Comparison of ENCODE assay signal across 9 mouse cellular contexts in the genomic region with DNA sequence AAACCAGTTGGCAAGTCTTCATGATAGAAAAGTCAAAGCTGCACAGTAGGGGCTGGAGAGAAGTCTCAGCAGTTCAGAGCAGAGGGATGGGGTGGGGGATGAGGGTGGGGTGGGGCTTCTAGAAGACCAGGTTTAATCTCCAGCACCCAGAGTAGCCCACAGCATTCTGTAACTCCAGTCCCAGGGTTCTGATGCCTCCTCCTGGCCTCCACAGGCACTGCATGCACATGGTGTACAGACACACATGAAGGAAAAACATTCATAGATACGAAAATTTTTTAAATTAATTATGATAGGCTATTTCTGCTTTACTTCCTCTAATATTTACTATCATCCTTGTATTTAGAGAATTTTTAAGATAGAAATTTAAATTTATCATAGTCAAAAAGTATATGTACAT.
DNase-seq lines count a peak whose midpoint lies in the region; ATAC-seq lines count a peak whose summit lies in the region.
"Had no signal": no experiment of that assay in that cellular context is flagged by ENCODE, and none has a peak within 500 bp of the region (broad histone marks: within the 10 kb centered on the region; RNA-seq: fewer than 3 reads in every experiment).

No protein-coding gene starts in this region.

- no peaks in the 10 kb centered on the region for H3K9me3 ChIP-seq in forebrain, embryonic 10.5 days
- no peaks in the 10 kb centered on the region for H3K9me3 ChIP-seq in forebrain, embryonic 13.5 days (replicated peaks)
- no peaks in the 10 kb centered on the region for H3K9me3 ChIP-seq in midbrain, embryonic 11.5 days (ENCODE audit: control insufficient read depth, low read length)
- H3K9me3 ChIP-seq in midbrain, embryonic 10.5 days (replicated peaks) = no peaks in the 10 kb centered on the region
- H3K9me3 ChIP-seq: liver, embryonic 15.5 days had no signal

- peaks cover 24% of the 10 kb centered on the region for H3K36me3 ChIP-seq in forebrain, embryonic 10.5 days (replicated peaks)
- H3K36me3 ChIP-seq in forebrain, embryonic 13.5 days (ENCODE audit: poor library complexity, severe bottlenecking) = peaks cover 10% of the 10 kb centered on the region
- H3K36me3 ChIP-seq in midbrain, embryonic 11.5 days (ENCODE audit: control insufficient read depth, insufficient read depth, low read length) = no peaks in the 10 kb centered on the region
- peaks cover 11% of the 10 kb centered on the region for H3K36me3 ChIP-seq in midbrain, embryonic 10.5 days

- H3K4me2 ChIP-seq in forebrain, embryonic 13.5 days = no peak overlapping the region
- H3K4me2 ChIP-seq in midbrain, embryonic 11.5 days = no peak overlapping the region
- H3K4me2 ChIP-seq: liver, embryonic 15.5 days had no signal

- H3K27me3 ChIP-seq in forebrain, embryonic 10.5 days (ENCODE audit: poor library complexity, severe bottlenecking) = no peaks in the 10 kb centered on the region
- H3K27me3 ChIP-seq in forebrain, embryonic 13.5 days = no peaks in the 10 kb centered on the region
- no peaks in the 10 kb centered on the region for H3K27me3 ChIP-seq in midbrain, embryonic 11.5 days (ENCODE audit: control insufficient read depth, insufficient read depth, low read length)
- no peaks in the 10 kb centered on the region for H3K27me3 ChIP-seq in midbrain, embryonic 10.5 days (ENCODE audit: low read depth, poor library complexity, severe bottlenecking)
- H3K27me3 ChIP-seq: liver, embryonic 15.5 days had no signal

- H3K4me3 ChIP-seq in forebrain, embryonic 10.5 days = no peak overlapping the region
- no peak overlapping the region for H3K4me3 ChIP-seq in forebrain, embryonic 13.5 days
- H3K4me3 ChIP-seq in midbrain, embryonic 11.5 days (ENCODE audit: low read depth, low read length) = no peak overlapping the region
- no peak overlapping the region for H3K4me3 ChIP-seq in midbrain, embryonic 10.5 days
- H3K4me3 ChIP-seq: liver, embryonic 15.5 days had no signal

- H3K9ac ChIP-seq in forebrain, embryonic 13.5 days = no peak overlapping the region
- no peak overlapping the region for H3K9ac ChIP-seq in midbrain, embryonic 11.5 days (ENCODE audit: low read length)
- H3K9ac ChIP-seq: liver, embryonic 15.5 days had no signal

- WGBS in forebrain, embryonic 10.5 days = 73% methylated on average over 1 of the region's 1 CpGs
- WGBS in forebrain, embryonic 13.5 days = 76% methylated on average over 1 of the region's 1 CpGs
- 79% methylated on average over 1 of the region's 1 CpGs for WGBS in midbrain, embryonic 11.5 days
- WGBS in midbrain, embryonic 10.5 days = 76% methylated on average over 1 of the region's 1 CpGs

- no peak overlapping the region for H3K27ac ChIP-seq in forebrain, embryonic 10.5 days
- H3K27ac ChIP-seq in forebrain, embryonic 13.5 days = no peak overlapping the region
- no peak overlapping the region for H3K27ac ChIP-seq in midbrain, embryonic 11.5 days (ENCODE audit: low read depth, low read length)
- no peak overlapping the region for H3K27ac ChIP-seq in midbrain, embryonic 10.5 days (replicated peaks)
- H3K27ac ChIP-seq: liver, embryonic 15.5 days had no signal

- peak; percentile 30 for DNase-seq in forebrain, embryonic 10.5 days (ENCODE audit: extremely low spot score, low spot score)
- peak; percentile 88 for DNase-seq in midbrain, embryonic 11.5 days (ENCODE audit: low spot score, missing footprints)
- no peak for DNase-seq in midbrain, embryonic 10.5 days (ENCODE audit: low spot score)
- DNase-seq in embryo, embryonic 11 days = peak; percentile 25
- DNase-seq in testis, postnatal 10 days (ENCODE audit: low spot score) = peak; percentile 54
- no peak for DNase-seq in adrenal gland, adult 2 months

- ATAC-seq in forebrain, embryonic 13.5 days = no peak
- no peak for ATAC-seq in midbrain, embryonic 11.5 days (ENCODE audit: low FRiP score)
- ATAC-seq in inflammation-experienced regulatory T-cells, adult 6 months = no peak

- H3K4me1 ChIP-seq in forebrain, embryonic 10.5 days = no peaks in the 10 kb centered on the region
- no peaks in the 10 kb centered on the region for H3K4me1 ChIP-seq in forebrain, embryonic 13.5 days
- H3K4me1 ChIP-seq in midbrain, embryonic 11.5 days (ENCODE audit: control insufficient read depth, insufficient read depth, low read length) = no peaks in the 10 kb centered on the region
- H3K4me1 ChIP-seq in midbrain, embryonic 10.5 days = no peaks in the 10 kb centered on the region
- H3K4me1 ChIP-seq: liver, embryonic 15.5 days had no signal

Comparison
In these comparisons a context has a peak if more than half of its experiments do, and no peak if none do; other contexts are left out.
1. DNase-seq: peak in forebrain, embryonic 10.5 days (single experiment), midbrain, embryonic 11.5 days (single experiment), embryo, embryonic 11 days (single experiment) and testis, postnatal 10 days (single experiment); none in midbrain, embryonic 10.5 days (single experiment) and adrenal gland, adult 2 months (single experiment).